Mouse (Mus musculus) granulocyte monocyte progenitor cell, adult 5-6 weeks (primary cell): ENCODE measurements around the gene Kif5a. TPM values are rescaled to one million over a fixed set of nuclear protein-coding genes. Genes with fewer than 3 reads are reported as not detected.

Experiments used
- ATAC-seq: replicated peaks from 2 replicates; pipeline ENCODE4 v1.8.0; 2016; ENCODE audit warnings: mild to moderate bottlenecking, moderate TSS enrichment, inconsistent platforms; ENCODE audit not compliant: poor library complexity, severe bottlenecking
- total RNA-seq, 2 experiments: library from RNA; stranded (forward) in 1 of 2; stranded (reverse) in 1 of 2; fragments of 200-712, 200-1000 nt in 1 of 2; fragments of >200 nt in 1 of 2; fragmentation: Nextera tagmentation in 1 of 2; gene quantifications; 2 replicates each; pipeline ENCODE4 v1.2.3; 2014 to 2017

Kif5a gene
- total RNA-seq, 2 experiments from 2014 or later = 0.31 to 1.4 TPM

DNA sequence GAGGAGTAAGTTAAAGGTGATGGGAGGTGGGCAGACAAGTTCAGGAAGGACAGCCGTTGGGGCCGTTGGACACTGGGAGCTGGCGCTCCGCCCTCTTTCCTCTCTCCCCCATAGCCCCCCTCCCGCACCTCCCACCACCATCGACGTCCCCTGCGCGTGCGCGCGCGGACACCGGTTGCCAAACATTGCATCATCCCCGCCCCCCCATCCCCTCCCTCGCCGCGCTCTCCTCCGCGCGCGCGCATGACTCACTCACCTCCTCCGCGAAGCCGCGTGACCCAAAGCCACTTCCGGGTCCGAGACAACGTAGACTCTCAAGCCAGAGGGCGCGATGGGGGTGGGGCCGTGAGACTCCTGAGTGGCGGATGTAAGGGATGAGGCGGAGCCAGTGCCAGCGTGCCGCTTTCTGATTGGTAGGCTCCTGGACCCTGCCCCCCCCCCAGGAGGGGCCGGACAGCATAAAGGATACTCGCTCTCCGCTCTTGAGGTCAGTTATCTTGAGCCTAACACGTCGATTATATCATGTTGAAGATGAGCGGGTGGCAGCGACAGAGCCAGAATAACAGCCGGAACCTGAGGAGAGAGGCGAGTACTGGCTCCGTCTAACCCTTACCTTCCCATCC is 27.3 kb upstream of the Kif5a start:
- peak; percentile 60 for ATAC-seq

DNA sequence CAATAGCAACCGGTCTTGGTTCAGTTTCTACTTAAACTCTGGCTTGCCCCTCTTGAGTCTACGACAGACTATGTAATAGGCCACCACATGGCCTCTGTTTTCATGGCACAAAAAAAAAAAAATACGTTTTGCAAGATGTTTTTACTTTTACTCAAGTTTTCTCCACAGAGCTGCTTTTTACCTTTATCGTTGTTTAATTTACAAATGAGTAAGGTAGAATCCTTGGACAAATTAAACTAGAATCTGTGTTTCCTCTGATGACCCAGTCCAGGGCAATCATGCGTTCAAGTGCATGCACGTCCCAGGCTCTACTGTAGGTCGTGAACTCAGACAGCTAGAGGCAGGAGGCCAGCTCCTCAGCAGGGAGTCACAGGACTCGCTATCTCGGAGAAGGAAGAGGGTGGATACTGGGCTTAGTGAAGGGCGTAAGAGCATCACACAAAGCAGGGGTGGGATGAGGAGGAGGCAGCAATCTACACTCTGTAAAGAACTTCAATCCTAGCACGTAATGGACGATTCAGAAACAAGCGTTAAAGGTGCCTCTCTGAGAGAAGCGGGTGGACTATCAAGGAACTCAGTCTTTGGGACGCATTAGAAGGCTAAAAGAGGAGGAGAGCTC is 26.5 kb upstream of the Kif5a start:
- ATAC-seq = no peak

DNA sequence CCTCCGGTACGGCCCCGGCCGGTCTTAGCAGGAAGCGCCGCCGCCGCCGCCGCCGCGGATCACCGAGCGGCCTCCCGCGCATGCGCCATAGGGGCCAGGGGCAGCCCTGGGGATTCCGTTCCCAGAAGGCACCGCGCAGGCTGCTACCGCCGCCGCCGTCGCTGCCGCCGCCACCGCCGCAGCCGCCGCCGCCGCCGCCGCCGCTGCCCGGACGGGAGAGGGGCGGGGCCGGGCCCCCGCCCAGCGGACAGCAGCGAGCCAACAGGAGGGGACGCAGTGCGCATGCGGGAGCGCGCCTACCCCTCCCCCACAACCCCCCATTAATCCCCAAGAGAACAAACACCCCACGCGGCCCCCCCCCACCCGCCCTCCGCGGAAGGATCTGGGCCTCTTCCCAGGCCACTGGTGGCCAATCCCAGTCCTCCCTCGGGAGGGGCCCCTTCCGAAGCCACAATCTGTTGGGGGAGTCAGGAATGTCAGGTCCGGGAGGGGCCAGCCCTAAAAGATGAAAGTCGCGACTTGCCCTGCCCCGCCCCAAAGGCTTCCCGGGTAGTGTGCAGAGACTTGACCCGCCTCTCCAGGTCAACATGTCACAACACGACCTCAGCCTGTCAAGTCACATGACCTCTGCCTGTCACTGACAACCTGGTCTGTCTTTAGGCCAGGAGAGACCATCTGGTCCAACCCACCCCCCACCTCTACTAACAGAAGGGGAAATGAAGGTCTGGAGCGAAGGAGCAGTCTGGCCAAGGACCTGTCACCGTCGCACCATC is 25.8 kb upstream of the Kif5a start, which contains the start of gene Mbd6:
Mbd6 (minus strand) TSS at position 219 of the 773 bp plus-strand sequence.
- ATAC-seq = peak; percentile 38

DNA sequence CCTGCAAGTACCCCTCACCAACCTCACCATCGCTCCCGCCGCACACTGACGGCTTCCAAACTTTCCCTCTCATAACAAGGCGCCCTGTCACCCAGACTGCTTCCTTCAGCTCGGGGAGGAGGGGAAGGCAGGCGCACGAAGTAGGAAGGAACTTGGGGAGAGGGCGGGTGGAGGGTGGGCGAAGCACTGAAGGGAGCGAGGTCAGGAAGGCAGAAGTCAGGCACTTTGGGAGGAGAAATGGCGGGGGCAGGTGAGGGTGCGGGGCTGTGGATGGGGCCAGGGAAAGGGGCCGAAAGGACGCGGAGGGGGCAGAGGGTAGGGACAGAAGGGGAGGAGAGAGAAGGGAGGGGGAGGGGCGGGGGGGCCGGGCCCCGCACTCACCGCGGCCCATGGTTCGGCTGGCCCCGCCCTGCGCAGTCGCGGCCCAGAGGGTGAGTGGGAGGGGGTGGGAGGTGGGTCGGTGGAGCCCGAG is 25.2 kb upstream of the Kif5a start:
- ATAC-seq = 0 out of 2 replicates have a peak, but pooled peaks have one; percentile 0

DNA sequence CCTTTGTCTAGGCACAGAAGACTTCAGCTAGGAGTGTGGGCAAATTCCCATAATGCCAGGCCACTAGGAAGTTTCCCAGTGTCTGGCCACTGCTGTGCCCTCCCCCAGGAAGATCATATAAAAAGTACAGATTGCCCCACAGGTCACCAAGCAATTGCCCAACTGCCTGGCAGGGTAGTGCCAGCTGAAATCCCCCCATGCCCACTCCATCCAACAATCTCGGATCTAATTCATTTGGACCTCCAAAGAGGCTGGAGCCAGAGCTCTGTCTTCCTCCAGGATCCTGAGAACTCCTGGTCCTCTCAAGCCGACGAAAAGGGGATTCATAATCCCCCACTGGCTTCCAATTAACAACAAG is 24.8 kb upstream of the Kif5a start:
- no peak for ATAC-seq

DNA sequence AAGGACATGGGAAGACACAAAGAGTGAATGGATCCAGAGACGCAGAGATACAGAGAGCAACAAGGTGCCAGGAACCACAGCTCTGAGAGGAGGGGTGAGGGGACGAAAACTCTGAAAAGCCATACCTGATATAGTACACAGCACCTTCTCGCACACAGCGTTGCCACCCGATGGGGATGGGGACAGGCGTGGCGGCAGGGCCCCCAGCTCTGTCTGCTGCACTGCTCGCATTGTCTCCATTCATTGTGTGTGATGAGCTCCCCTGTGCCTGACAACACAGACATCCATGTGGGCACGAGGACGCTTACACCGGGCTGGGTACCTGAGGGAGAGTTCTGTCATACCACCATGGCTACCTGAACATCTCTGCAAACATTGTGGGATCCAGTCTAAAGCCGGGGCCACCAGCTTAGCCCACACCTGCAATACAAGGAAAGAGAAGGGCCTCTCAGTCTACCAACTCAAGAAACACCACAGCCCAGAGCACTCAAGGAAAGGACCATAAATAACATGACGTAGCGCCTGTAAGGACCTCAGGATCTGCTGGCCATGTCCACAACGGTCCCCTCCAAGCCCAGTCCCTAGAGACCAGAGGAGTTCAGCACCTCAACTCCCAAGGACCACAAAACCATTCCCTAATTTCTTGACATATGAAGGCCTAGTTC is 24.3 kb upstream of the Kif5a start:
- no peak for ATAC-seq

DNA sequence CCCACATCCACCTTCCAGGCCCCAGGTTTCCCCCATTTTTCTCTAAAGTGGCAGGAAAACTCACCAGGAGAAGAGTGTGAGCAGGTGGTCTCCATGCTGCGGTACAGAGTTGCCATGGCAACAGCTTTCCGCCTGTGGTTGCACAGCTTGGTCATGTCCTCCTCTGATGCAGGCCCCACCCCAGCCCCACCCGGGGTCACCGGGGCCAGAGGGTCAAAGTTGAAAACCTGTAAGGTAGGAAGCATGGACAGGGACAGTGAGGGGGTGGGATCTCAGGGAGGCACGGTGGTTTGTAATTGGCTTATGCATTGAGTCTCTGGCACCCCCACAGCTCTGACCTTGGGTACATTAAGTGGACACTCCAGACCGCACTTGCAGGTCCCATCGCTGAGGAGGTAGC is 23.6 kb upstream of the Kif5a start:
- ATAC-seq = no peak

DNA sequence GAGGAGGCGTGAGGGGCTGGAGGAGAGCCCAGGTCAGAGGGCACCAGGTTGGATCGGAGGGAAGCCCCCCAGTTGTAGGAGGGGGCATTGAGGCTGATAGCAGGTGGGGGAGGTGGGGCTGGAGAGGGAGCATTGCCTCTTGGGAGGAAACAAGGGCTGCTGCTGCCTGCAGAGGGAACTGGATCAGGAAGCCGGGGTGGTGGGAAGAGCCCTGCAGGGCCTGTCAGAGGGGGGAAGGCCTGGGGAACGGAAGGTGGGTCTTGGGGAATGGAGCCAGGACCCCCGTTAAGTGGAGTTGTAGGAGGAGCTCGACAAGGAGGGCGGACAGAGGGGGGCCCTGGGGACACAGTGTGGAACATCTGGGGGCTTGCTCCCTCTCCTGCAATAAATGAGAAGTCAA is 23.0 kb upstream of the Kif5a start:
- no peak for ATAC-seq

DNA sequence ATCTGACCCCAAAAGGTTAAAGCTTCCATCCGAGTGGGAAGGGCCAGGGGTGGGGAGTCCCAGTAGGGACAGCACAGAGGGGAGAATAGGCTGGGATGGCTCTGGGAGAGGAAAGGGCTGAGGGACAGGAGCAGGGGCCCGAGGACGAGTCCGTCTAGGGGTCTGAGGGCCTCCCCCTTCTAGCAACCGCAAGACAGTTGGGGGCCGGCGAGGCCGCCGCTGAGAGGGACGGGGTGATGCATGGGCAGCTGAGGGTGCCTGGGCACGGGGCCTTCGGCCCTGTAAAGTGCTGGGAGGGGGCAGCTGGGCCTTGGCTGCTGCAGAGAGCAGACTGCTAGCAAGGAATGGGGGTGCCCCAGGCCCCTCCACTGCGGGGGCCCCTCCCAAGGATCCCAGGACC is 22.5 kb upstream of the Kif5a start:
- no peak for ATAC-seq

DNA sequence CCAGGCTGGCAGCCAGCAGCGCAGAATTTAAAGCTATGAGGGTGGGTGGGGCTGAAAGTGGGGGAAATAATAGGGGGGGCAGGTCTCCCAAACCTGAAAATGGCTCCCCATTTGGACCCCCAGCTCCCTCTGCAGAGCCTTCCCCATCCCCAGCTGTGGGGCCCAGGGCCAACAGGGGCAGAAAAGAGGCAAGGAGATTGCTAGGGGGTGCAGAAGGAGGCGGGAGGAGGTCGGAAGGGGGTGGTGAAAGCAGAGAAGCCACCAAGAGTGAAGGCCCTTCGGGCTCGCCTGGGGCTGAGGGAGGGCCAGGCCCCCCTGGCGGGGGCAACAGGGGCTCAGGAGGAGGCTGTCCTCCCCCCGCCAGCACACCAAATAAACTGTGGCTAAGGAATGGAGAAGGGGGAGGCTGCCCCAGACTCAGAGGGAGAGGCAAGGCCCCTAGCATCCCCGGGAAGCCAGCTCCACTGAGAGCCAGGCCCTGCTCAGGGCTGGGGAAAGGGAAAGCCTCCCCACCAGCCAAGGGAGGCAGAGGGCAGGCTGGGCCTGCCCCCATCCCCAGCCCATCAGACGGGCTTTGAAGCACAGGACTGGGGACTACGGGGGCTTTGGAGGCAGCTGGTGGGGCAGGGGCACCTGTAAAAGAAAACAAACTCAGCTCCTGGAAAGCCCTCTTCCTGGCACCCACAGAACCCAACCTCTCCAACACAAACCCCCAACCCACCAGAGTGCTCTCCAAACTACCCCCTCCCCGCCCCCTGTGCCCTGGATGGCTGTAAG is 21.8 kb upstream of the Kif5a start:
- ATAC-seq = no peak

DNA sequence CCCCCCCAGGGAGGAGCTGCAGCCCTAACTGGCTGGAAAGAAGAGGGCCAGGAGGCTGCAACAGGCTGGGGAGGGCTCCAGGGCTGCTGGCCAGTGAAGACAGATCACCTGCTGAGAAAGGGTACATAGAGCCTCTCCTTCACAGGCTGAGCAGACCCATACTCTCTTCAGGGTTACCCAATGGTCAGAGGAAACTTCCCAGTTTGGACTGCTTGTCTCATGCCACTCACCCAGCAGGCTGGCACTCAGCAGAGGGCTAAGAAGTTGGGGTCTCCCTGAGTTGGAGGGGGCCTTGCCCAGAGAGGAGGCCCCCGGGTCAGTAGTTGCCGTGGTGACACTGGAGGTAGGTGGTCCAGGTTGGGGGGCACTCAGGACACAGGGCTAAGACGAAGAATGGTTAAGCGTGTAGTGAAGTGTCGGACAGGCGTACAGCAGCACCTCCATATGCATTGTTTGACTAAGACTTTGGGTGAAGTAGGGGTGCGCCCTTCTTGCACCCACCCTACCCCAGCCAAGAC is 21.0 kb upstream of the Kif5a start:
- no peak for ATAC-seq

DNA sequence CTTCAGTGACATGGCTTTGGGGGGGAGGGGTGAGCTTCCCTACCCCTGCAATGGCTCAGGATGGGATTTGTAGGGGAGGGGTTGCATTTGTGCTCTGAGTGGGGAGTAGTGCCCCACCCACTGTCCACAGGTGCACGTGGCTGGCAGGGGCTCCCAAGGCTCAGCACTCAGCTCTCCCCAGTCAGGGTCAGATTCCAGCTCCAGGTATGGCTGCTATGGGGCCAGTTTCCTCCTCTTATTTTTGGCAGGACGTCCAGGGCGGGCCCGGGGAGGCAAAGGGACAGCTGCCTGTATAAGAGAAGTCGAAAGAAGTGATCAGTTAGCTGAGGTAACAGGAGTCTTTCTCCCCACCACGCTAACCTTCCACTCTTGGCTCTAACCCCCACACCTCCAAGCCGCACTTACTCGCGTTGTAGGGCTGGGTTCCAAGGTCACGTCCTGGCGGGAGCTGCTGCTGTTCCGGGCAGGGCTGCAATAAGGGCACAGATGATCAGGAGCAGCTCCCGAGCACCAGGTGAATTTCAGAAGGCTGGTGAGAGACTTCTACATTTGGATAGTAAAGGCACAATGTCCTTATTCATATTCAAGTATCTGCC is 19.6 kb upstream of the Kif5a start:
- no peak for ATAC-seq

DNA sequence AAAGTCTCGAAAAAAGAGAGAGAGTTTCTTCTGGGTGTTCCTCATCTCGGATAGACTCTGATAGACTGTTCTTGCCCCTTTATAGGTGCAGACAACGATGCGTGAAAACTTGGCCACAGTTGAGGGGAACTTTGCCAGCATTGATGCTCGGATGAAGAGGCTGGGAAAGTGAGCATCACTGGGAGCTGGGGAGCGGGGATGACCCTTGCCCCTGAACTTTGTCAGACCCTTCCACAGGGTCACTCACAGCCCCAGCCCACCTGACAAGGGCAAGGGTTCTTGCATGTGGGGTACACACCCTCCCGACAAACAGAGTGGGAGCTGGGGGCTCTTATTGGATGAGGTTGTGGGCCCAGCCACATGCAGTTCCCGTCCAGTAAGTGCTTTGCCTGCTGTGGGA is 18.2 kb upstream of the Kif5a start:
- no peak for ATAC-seq

DNA sequence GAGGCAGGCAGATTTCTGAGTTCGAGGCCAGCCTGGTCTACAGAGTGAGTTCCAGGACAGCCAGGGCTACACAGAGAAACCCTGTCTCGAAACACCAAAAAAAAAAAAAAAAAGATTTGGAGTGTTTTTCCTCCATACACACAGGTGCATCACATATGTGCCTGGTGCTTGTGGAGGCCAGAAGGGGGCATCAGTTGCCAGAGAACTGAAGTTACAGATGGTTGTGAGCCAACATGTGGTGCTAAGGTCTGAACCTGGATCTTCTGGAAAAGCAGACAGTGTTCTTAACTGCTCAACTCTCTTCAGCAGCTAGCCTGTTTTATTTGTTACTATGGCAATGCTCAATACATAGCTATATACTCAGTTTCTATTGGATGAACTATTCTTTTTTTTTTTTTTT is 16.6 kb upstream of the Kif5a start:
- no peak for ATAC-seq

DNA sequence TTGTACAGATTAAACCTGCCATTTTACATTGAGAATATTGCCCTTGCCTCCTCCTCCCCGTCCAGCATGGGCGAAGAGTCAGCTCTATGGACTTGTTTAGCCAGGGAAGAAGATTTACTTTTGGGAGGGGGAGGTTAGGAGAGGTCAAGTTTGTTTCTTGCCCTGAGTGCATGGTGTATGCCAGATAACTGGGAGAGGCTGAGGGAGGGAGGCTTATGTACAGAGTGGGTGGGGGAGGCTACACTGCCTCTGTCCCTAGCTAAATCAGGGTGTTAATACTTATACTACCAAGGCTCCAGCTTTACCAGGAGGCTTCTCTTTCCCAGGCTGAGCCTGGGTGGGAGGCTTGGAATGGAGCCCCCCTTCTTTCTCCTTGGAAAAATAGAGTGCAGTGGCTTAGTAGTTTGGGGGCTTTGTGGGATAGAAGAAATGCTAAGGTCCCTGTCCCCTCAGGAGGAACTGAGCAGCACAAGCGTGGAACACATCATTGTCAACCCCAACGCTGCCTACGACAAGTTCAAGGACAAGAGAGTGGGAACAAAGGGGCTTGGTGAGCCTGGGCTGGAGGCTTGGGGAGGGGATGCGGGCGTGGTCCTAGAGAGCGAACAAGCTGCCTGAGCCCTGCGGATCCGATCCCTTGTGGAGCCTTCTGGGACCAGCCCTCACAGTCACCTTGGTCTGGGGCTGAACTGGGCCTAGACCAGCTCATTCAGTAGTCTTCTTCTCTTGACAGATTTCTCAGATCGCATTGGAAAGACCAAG is 11.3 kb upstream of the Kif5a start:
- no peak for ATAC-seq

DNA sequence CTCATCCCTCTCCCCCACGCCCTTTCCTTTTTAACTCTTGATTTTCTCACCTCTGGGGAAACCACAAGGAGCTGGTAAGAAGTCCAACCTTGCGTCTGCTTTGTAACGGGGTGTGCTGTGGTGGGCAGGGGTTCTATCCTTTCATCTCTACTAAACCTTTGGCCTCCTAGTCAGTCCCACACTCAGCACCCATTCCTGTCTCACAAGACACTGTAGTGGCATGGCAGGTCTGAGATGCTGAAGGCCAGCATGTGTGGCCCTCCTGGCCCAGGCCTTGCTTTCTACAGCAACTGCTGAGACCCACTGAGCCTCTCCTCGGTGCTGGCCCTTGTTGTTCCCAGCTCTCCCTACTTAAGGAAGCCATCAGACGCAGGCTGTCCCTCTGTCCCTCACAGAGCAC is 9.2 kb upstream of the Kif5a start:
- no peak for ATAC-seq

DNA sequence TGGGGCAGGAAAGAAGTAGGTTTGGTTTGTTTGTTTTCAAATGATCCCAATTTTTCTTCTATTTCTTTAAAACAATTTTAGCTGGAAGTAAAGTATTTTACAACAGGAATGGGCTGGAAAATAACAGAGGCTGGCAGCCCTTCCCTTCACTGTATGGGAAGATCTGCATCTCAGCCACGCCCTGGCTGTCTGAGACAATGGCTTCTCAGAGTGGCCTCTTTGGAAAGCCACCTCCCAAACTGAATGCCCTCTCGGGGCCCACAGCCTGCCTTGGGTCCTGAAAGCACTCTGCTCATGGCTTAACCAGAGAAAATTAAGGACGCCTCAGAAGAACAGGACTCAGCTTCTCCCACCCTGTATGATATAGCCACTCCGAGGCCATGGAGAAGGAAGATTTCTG is 6.7 kb upstream of the Kif5a start:
- no peak for ATAC-seq

DNA sequence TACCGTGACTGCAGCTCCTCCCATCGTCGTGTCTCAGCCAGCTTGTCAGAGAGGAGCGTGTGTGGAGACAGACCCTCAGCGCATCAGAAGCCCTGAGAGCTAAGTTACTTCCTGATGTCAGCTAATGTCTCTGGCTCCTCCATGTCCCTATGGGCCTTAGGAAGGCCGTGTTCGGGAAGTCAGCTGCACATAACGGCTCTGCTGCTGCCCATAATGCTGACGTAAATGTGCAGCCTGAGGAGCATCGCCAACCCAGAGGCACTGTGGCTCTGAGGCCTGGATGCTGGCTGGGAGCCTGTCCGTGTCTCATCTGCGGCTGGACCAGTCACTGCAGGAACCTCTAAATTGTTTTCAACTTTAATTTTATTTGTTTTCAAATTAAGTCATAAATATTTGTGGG is 5.9 kb upstream of the Kif5a start:
- no peak for ATAC-seq

DNA sequence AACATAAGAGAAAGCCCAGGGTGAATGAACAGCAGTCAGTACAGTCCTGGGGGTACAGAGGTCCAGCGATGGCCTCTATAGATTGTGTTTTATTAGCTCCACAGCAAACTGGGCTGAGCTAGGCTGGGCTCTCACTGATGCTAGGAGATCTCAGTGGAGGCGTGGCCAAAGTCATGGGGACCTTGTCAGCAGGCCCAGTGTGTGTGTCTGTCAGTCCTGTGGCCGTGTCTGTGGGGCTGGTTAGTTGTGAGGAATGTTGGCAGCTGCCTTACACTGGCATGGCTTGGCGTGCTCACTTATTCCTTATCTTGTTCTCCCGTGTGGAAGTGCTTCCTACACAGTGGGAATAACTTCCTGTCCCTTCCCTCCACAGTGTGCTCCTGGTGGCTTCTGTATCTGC is 5.3 kb upstream of the Kif5a start:
- no peak for ATAC-seq
